Mouse (Mus musculus) lung, postnatal 0 days (tissue): Measurements from ENCODE around the gene Ctsf. TPM values are rescaled to one million over a fixed set of nuclear protein-coding genes. Genes with fewer than 3 reads are reported as not detected.

ENCODE experiments used
- ATAC-seq: fragments of 200-750 bp; cut with Nextera tagmentation; 2 replicates; pipeline ENCODE4 v1.8.0; 2017; ENCODE audit warnings: moderate library complexity
- DNase-seq: peaks from one replicate; pipeline ENCODE4 v3.0.0-alpha.2; 2016; ENCODE audit warnings: low spot score
- H3K27ac ChIP-seq: fragments of 300-500 bp; sonication (generic); 2 replicates; pipeline ENCODE4 v1.5.1; 2014; ENCODE audit warnings: antibody characterized with exemption, mild to moderate bottlenecking, low read length, mixed read lengths
- H3K27me3 ChIP-seq: fragments of 300-500 bp; sonication (generic); replicated peaks from 2 replicates; pipeline ENCODE4 v1.6.1; 2014; ENCODE audit warnings: low read length, mixed read lengths; ENCODE audit not compliant: insufficient read depth
- H3K36me3 ChIP-seq: fragments of 300-500 bp; sonication (generic); 2 replicates; pipeline ENCODE4 v1.6.1; 2014; ENCODE audit warnings: low read length, mixed read lengths; ENCODE audit not compliant: insufficient read depth
- H3K4me1 ChIP-seq: fragments of 300-500 bp; sonication (generic); 2 replicates; pipeline ENCODE4 v1.6.1; 2014; ENCODE audit warnings: antibody characterized with exemption, low read depth, low read length, mixed read lengths; ENCODE audit not compliant: insufficient read depth
- H3K4me2 ChIP-seq: fragments of 300-500 bp; sonication (generic); replicated peaks from 2 replicates; pipeline ENCODE4 v1.6.1; 2014; ENCODE audit warnings: low read depth, mild to moderate bottlenecking, low read length, moderate library complexity, mixed read lengths
- H3K4me3 ChIP-seq: fragments of 300-500 bp; sonication (generic); 2 replicates; pipeline ENCODE4 v1.5.1; 2014; ENCODE audit warnings: low read depth, low read length
- H3K9ac ChIP-seq: fragments of 300-500 bp; sonication (generic); replicated peaks from 2 replicates; pipeline ENCODE4 v1.6.1; 2014; ENCODE audit warnings: low read depth, mild to moderate bottlenecking
- H3K9me3 ChIP-seq: fragments of 300-500 bp; sonication (generic); 2 replicates; pipeline ENCODE4 v1.6.1; 2016; ENCODE audit warnings: low read length, mixed read lengths
- CTCF ChIP-seq: IDR thresholded peaks from 2 replicates; pipeline ENCODE4 v1.5.1; 2016; ENCODE audit warnings: antibody characterized with exemption, mild to moderate bottlenecking
- EP300 ChIP-seq: IDR thresholded peaks from 2 replicates; pipeline ENCODE4 v1.6.1; 2016; ENCODE audit warnings: antibody characterized with exemption, mild to moderate bottlenecking, control low read depth
- WGBS: fragments of 180-500 bp; shearing (Covaris S2); extraction: QIAGEN DNeasy Blood & Tissue Kit; methylation state at CpG from one replicate; pipeline ENCODE4 v1.1.7; 2014; 5-methylcytosine and 5-hydroxymethylcytosine counted together
- polyA plus RNA-seq: library from polyadenylated mRNA; unstranded; fragments of >200 nt; fragmentation: Nextera tagmentation; extraction: Ambion mirVana; gene quantifications from 2 replicates; pipeline ENCODE4 v1.2.1, GENCODE M21; 2015

The Ctsf gene
- polyA plus RNA-seq, 1 experiment from 2014 or later: 34.2 TPM

DNA sequence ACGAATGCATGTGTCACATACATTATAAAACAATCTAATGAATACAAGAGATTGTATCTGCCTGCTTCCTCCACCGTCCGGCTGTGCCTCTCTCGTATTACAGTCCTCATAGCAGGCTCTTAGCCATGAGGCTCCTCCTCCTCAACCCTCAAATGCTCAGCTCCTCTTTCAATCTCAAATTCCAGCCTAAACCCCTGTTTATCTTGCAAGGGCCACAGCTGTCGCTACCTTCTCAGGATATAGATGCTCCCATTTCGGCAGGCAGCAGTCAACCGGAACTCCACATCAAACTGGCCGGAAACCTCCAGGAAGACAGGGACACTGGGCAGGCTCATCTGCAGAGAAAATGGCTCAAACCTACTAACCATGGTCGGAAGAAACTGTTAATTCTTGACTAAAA, 44.0 kb downstream of the Ctsf start:
- H3K4me3 ChIP-seq: no peak overlapping the region
- DNase-seq (no peak), ATAC-seq (no peak)
- no peak overlapping the region for H3K4me2 ChIP-seq
- no peak overlapping the region for H3K27ac ChIP-seq
- H3K27me3 ChIP-seq: no peaks in the 10 kb centered on the region
- no peaks in the 10 kb centered on the region for H3K9me3 ChIP-seq
- no peak overlapping the region for H3K9ac ChIP-seq
- TF ChIP-seq EP300 (no peak), CTCF (no peak)
- no peaks in the 10 kb centered on the region for H3K4me1 ChIP-seq
- H3K36me3 ChIP-seq: no peaks in the 10 kb centered on the region
- WGBS: 62% methylated on average over 9 of the region's 9 CpGs

DNA sequence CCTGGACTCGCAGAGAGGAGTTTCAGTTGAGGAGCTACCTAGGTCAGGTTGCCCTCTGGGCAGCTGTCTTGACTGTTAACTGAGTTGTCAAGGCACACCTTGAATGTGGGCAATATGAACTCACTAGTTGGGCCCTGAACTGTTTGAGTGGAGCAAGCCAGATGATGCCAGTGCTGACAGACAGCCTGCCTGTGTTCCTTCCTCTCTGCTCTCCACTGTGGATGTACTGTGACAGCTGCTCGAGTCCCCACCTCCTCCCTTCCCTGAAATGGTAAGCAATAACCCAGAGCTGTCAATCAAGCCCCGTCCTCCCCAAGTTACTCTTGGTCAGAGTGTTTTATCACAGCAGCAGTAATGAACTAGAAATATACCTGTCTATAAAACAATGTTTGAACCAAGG, 45.0 kb downstream of the Ctsf start:
- H3K27me3 ChIP-seq: no peaks in the 10 kb centered on the region
- H3K9ac ChIP-seq: no peak overlapping the region
- H3K9me3 ChIP-seq: no peaks in the 10 kb centered on the region
- no peaks in the 10 kb centered on the region for H3K36me3 ChIP-seq
- H3K27ac ChIP-seq: no peak overlapping the region
- WGBS: 65% methylated on average over 3 of the region's 3 CpGs
- DNase-seq: no peak
- H3K4me1 ChIP-seq: no peaks in the 10 kb centered on the region
- H3K4me3 ChIP-seq: no peak overlapping the region
- no peak overlapping the region for H3K4me2 ChIP-seq
- ATAC-seq: no peak
- TF ChIP-seq CTCF (no peak), EP300 (no peak)

DNA sequence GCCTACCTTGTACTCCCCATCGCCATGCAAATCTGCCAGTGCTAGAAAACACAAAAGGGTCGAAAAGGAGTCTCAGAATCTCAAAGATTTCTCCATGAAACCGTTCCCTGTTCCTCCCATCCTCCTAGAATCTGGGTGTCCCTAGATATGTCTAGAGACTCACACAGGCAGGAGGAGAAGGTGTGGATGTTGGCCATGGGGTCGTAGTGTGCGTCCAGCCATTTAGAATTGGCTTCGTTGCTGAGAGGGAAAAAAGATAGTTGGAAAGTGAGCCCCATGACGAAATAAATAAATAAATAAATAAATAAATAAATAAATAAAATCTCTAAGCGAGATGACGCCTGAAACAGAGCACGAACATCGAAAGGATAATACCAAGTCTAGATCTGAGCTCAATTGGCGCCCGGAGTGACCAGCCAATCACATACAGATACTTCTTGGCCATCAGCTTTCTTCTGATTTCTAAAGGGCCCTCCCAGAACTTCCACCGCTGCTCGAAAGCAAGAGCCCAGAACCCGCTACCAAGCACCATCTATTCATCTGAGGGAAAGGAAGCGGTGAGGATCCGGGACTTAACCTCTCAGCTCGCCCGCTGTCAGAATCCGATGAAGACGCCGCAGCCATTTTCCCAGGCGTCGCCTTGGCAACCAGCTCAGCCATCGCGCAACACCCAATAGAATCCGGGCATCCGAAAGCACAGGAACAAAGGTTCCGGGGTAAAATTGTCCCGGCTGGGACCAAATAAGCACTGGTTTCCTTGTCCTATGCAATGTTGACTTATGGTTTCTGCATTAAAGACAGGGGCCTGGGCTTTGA, 51.3 kb downstream of the Ctsf start, which contains the start of gene Bbs1:
Gene Bbs1 (minus strand): TSS at position 650 of the 816 bp plus-strand sequence.
- Histone ChIP-seq H3K36me3 (peaks cover 17% of the 10 kb centered on the region; the same call in 1 of the 2 replicates), H3K4me1 (no peaks in the 10 kb centered on the region), H3K9me3 (no peaks in the 10 kb centered on the region), H3K4me2 (peak within 1 kb of the TSS; percentile 69), H3K27ac (no peak within 1 kb of the TSS), H3K9ac (0 out of 2 replicates have a peak within 1 kb of the TSS, but pooled peaks have one; percentile 24), H3K27me3 (no peaks in the 10 kb centered on the region), H3K4me3 (peak within 1 kb of the TSS; percentile 58)
- 7% methylated on average over 31 of the region's 31 CpGs for WGBS
- DNase-seq: peak; percentile 84
- TF ChIP-seq CTCF (no peak), EP300 (0 out of 2 replicates have a peak, but pooled peaks have one; percentile 14)
- peak; percentile 71 for ATAC-seq

DNA sequence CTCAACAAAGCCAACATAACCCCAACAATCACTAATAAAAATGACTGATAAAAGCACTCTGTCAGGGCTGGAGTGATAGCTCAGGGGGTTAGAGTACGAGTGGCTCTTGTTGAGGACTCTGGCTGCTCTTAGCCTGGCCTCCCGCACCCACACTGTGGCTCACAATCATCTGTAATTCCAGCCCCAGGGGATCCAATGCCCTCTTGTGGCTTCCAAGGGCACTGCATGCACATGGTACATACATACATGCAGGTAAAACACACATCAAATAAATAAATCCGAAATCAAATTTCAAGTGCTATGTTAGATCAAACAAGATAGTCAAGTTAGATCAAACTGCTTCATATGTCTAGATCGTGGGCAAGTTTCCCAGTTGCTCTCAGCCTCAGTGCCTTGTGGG, 53.2 kb downstream of the Ctsf start:
- ATAC-seq (no peak), DNase-seq (peak; percentile 9)
- Histone ChIP-seq H3K36me3 (peaks cover 21% of the 10 kb centered on the region; the same call in 1 of the 2 replicates), H3K4me3 (no peak overlapping the region), H3K27me3 (no peaks in the 10 kb centered on the region), H3K4me2 (no peak overlapping the region), H3K27ac (no peak overlapping the region), H3K9me3 (no peaks in the 10 kb centered on the region), H3K4me1 (no peaks in the 10 kb centered on the region), H3K9ac (no peak overlapping the region)
- peak; percentile 73 for TF ChIP-seq CTCF
- no peak for TF ChIP-seq EP300
- WGBS: 79% methylated on average over 4 of the region's 4 CpGs

DNA sequence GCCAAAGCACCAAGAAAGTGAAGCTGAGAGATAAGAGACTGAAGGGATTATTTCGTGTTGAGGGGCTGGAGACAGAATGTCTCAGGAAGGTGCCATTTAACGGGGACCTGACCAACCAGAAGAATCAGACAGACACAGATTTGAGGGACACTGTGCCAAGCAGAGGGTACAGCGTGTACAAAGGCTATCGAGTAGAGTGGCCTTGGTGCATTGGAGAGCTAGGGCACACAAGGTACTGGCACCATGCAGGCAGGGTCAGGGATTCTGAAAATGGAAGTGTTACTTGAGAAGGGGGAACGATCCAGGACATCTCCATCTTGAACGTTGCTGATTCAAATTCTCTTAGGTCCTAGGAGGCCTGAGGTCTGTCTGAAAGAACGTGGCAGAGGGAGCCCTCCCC, 54.4 kb downstream of the Ctsf start:
- H3K9ac ChIP-seq: no peak overlapping the region
- H3K4me3 ChIP-seq: no peak overlapping the region
- H3K4me1 ChIP-seq: no peaks in the 10 kb centered on the region
- H3K27ac ChIP-seq: no peak overlapping the region
- no peak overlapping the region for H3K4me2 ChIP-seq
- TF ChIP-seq CTCF (no peak), EP300 (no peak)
- ATAC-seq: no peak
- 84% methylated on average over 7 of the region's 7 CpGs for WGBS
- H3K27me3 ChIP-seq: no peaks in the 10 kb centered on the region
- H3K36me3 ChIP-seq: peaks cover 34% of the 10 kb centered on the region
- H3K9me3 ChIP-seq: no peaks in the 10 kb centered on the region
- DNase-seq: no peak

Other genes with a start within 250 kb of the Ctsf start
- 3.2 and 3.4 TPM in 2 replicates for gene Lrfn4, start 239.5 kb upstream of the Ctsf start, polyA plus RNA-seq
- gene Rce1, start 229.5 kb upstream of the Ctsf start, polyA plus RNA-seq: 52.5 and 54.9 TPM in 2 replicates
- 0.71 and 1.4 TPM in 2 replicates for gene Gm960, start 156.5 kb upstream of the Ctsf start, polyA plus RNA-seq
- gene Sptbn2, start 144.0 kb upstream of the Ctsf start, polyA plus RNA-seq: 0.50 and 0.51 TPM in 2 replicates
- 23.4 and 26.8 TPM in 2 replicates for gene Rbm4b, start 98.6 kb upstream of the Ctsf start, polyA plus RNA-seq
- gene Rbm4, start 61.2 kb upstream of the Ctsf start, polyA plus RNA-seq: 28.6 and 29.4 TPM in 2 replicates
- gene Gm21992, start 43.5 kb upstream of the Ctsf start, polyA plus RNA-seq: 13.9 and 19.7 TPM in 2 replicates
- gene Rbm14, start 43.5 kb upstream of the Ctsf start, polyA plus RNA-seq: 24.3 and 25.1 TPM in 2 replicates
- gene Ccs, start 15.8 kb upstream of the Ctsf start, polyA plus RNA-seq: 53.0 and 54.5 TPM in 2 replicates
- 0.51 and 0.62 TPM in 2 replicates for gene Ccdc87, start 15.8 kb upstream of the Ctsf start, polyA plus RNA-seq
- gene Actn3, start 22.8 kb downstream of the Ctsf start, polyA plus RNA-seq: 0.27 and 0.40 TPM in 2 replicates
- 8.1 and 9.1 TPM in 2 replicates for gene Zdhhc24, start 23.5 kb downstream of the Ctsf start, polyA plus RNA-seq
- 1.6 and 1.9 TPM in 2 replicates for gene Bbs1, start 51.5 kb downstream of the Ctsf start, polyA plus RNA-seq
- 47.6 and 47.7 TPM in 2 replicates for gene Dpp3, start 73.2 kb downstream of the Ctsf start, polyA plus RNA-seq
- 0.85 and 1.8 TPM in 2 replicates for gene Peli3, start 88.0 kb downstream of the Ctsf start, polyA plus RNA-seq
- 52.1 and 55.1 TPM in 2 replicates for gene Mrpl11, start 107.0 kb downstream of the Ctsf start, polyA plus RNA-seq
- 0.04 TPM in 1 of 2 replicates, not detected in the other for gene Npas4, start 135.2 kb downstream of the Ctsf start, polyA plus RNA-seq
- gene Slc29a2, start 168.7 kb downstream of the Ctsf start, polyA plus RNA-seq: 0.88 TPM in 2 replicates
- gene B4gat1, start 183.7 kb downstream of the Ctsf start, polyA plus RNA-seq: 33.8 and 36.3 TPM in 2 replicates
- gene AC124502.3, start 183.8 kb downstream of the Ctsf start, polyA plus RNA-seq: 1.1 and 1.6 TPM in 2 replicates
- 40.8 and 47.6 TPM in 2 replicates for gene Brms1, start 186.2 kb downstream of the Ctsf start, polyA plus RNA-seq
- gene Rin1, start 195.4 kb downstream of the Ctsf start, polyA plus RNA-seq: 1.7 and 1.9 TPM in 2 replicates
- gene Cd248, start 212.9 kb downstream of the Ctsf start, polyA plus RNA-seq: 23.1 and 25.1 TPM in 2 replicates
- gene Tmem151a, start 230.4 kb downstream of the Ctsf start, polyA plus RNA-seq: 4.1 and 4.5 TPM in 2 replicates
- 93.3 and 105 TPM in 2 replicates for gene Yif1a, start 233.4 kb downstream of the Ctsf start, polyA plus RNA-seq
- gene Cnih2, start 243.4 kb downstream of the Ctsf start, polyA plus RNA-seq: 0.70 and 0.89 TPM in 2 replicates